Mouse (Mus musculus): ENCODE measurements around the gene Pdlim4.
A peak's percentile ranks its signal among the peaks of the same experiment; 100 is the strongest.

Gene Pdlim4

DNA sequence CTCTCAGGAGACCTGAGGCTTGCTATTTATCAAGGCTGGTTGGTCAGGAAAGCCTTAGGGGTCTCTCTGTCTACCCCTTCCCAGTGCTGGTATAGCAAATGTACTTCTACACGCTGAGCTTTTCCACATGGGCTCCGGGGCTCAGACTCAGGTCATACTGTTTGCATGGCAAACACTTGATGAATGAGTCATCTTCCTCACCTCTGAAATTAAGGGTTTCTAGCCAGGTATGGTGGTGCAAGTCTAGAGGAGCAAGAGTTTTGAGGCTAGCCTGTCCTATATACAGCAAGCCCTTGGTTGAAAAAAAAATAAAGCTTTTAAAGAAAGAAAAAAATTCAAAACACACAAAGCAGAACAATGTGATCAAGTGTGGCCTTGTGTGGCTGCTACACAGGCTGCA is 57.6 kb downstream of the Pdlim4 start:
- DNase-seq = peak; percentile 48

DNA sequence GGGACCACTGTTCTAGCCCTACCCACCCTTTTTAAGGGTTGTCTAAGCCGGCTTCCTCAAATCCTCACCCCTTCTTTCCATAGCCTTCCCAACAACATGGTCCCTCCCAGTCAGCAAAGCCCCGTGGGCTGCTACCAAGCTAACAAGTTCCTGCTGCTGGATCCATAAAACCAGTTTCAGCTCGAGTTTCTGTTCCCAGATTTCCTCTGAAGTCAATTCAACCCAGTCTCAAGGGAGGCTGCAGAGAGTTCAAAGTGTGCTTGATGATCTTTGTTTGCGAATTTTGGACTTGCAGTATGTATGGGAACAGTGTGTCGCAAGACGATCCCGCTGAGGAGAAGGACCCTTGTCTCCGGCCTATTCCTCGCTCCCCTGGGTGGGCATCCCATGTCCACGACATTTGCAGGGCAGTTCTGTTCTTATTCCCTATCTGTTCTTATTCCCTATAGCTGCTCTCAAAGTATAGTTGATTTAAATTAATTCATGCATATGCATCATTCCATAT is 60.3 kb downstream of the Pdlim4 start:
- peak; percentile 95 for DNase-seq

DNA sequence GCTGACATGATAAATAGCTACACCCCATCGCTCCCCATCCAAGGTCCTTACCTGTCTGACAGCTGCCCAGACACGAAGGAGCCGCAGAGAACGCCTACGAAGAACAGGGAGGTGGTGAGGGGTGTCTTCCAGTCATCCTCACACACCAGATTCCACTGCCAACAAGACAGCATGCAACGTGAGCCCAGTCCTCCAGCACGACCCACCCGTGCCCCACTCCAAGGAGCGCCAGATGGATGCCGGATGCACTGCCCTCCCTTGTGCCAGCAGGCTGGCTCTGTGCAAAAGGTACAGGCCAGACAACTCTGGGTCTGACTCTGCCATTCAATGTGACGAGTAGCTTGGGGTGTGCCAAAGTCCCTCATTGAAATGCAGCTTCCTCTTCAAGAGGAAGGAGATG is 61.1 kb downstream of the Pdlim4 start:
- DNase-seq = peak; percentile 93

DNA sequence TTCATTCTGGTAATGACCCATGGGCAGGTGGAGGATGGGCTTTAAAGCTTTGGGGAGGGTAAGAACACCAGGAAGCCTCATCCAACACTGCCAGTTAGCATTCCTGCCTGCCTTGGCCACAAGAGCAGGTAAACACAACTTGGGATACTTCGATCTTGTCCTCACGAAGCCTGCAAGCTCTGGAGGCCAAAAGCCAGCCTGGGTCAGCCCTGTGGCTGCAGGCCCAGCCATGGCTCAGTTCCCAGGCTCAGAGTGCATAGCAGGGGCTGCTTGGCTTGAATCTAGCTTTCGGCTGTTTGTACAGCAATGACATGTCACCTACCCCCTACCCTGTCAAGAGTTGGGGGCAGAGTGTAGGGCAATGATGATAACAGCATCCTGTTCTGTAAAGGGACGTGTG is 61.9 kb downstream of the Pdlim4 start:
- DNase-seq = peak; percentile 98

DNA sequence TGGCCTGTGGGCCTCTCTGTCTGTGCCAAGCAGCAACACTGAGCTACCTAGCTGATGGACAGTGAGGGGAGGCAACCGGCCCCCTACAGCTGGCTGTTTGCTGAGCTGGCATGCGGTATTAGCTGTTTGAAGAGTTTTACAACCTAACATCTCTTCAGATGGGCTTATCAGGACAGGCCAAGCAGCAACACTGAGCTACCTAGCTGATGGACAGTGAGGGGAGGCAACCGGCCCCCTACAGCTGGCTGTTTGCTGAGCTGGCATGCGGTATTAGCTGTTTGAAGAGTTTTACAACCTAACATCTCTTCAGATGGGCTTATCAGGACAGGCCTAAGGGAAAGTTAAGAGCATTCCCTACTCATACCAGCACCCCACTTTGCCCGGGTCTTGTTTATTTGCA is 62.5 kb downstream of the Pdlim4 start:
- DNase-seq = peak; percentile 78
